Mouse (Mus musculus): ENCODE results near the gene Nxn.

DNA sequence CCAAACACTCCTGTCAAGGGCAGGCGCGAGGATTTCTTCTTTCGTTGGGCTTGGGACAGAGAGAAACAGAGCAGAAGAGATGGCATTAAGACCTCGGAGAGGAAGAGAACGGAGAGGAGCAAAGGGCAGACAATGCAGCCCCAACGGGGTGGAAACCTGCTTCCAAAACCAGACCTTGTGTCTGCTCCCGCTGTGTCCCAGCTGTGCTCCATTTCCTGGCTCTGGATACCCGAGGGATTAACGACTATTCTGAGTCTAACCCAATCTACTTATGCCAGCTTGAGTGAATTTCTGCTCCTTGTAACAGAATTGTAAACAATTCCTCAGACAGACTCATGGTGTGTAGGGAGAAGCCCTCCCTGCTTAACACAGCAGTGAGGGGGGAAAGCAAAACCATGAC lies 104.1 kb downstream of the Nxn start:
- TF ChIP-seq CTCF (IDR thresholded peaks at IDR 0.05; ENCODE audit: low read depth, low read length): no peak
- no peak for TF ChIP-seq GATA1 (IDR thresholded peaks at IDR 0.05; ENCODE audit: borderline replicate concordance, low read length)
